Mouse (Mus musculus) stomach, embryonic 14.5 days (tissue): Measurements from ENCODE around the gene Ppp1r11. TPM values are rescaled to one million over a fixed set of nuclear protein-coding genes. Genes with fewer than 3 reads are reported as not detected.
"Not testable (repeated sequence)": the region's sequence is repeated elsewhere in the genome, so short reads cannot be mapped to it uniquely, and the experiment has no call there.

Experiments used
- ATAC-seq: fragments of 200-750 bp; cut with Nextera tagmentation; 2 replicates; pipeline ENCODE4 v1.8.0; 2017; ENCODE audit warnings: low read depth, moderate TSS enrichment; ENCODE audit not compliant: insufficient number of reproducible peaks, insufficient read depth, low FRiP score
- H3K27ac ChIP-seq: fragments of 300-500 bp; sonication (generic); 2 replicates; pipeline ENCODE4 v1.5.1; 2014; ENCODE audit warnings: mild to moderate bottlenecking, low read length, moderate library complexity, mixed read lengths
- H3K27me3 ChIP-seq: fragments of 300-500 bp; sonication (generic); 2 replicates; pipeline ENCODE4 v1.6.1; 2014; ENCODE audit warnings: low read length, control low read depth, mixed read lengths; ENCODE audit not compliant: control insufficient read depth, insufficient read depth
- H3K36me3 ChIP-seq: fragments of 300-500 bp; sonication (generic); 2 replicates; pipeline ENCODE4 v1.6.1; 2014; ENCODE audit warnings: mild to moderate bottlenecking, control low read depth, low read length, moderate library complexity, mixed read lengths; ENCODE audit not compliant: control insufficient read depth, insufficient read depth
- H3K4me1 ChIP-seq: fragments of 300-500 bp; sonication (generic); 2 replicates; pipeline ENCODE4 v1.6.1; 2014; ENCODE audit warnings: low read length, control low read depth, mixed read lengths; ENCODE audit not compliant: control insufficient read depth, insufficient read depth
- H3K4me2 ChIP-seq: fragments of 300-500 bp; sonication (generic); replicated peaks from 2 replicates; pipeline ENCODE4 v1.6.1; 2014; ENCODE audit warnings: low read depth, low read length, control low read depth
- H3K4me3 ChIP-seq: fragments of 300-500 bp; sonication (generic); 2 replicates; pipeline ENCODE4 v1.5.1; 2014; ENCODE audit warnings: low read depth, low read length, control low read depth
- H3K9ac ChIP-seq: fragments of 300-500 bp; sonication (generic); replicated peaks from 2 replicates; pipeline ENCODE4 v1.6.1; 2014; ENCODE audit warnings: low read depth, mild to moderate bottlenecking, control low read depth, low read length, moderate library complexity, mixed read lengths
- H3K9me3 ChIP-seq: fragments of 300-500 bp; sonication (generic); 2 replicates; pipeline ENCODE4 v1.6.1; 2016; ENCODE audit warnings: low read depth, low read length, control low read depth; ENCODE audit not compliant: control insufficient read depth
- WGBS: fragments of 180-500 bp; shearing (Covaris S2); extraction: QIAGEN DNeasy Blood & Tissue Kit; methylation state at CpG from one replicate; pipeline ENCODE4 v1.1.7; 2014; 5-methylcytosine and 5-hydroxymethylcytosine counted together
- polyA plus RNA-seq: library from polyadenylated mRNA; unstranded; fragments of >200 nt; fragmentation: Nextera tagmentation; extraction: Ambion mirVana; gene quantifications from 2 replicates; pipeline ENCODE4 v1.2.1, GENCODE M21; 2014

The Ppp1r11 gene
- polyA plus RNA-seq, 1 experiment from 2014 or later = 120 TPM

- H3K36me3 ChIP-seq = no peaks in the 10 kb centered on the region
- no peaks in the 10 kb centered on the region for H3K4me1 ChIP-seq
- no peak for ATAC-seq
- H3K9me3 ChIP-seq = no peaks in the 10 kb centered on the region
- H3K27ac ChIP-seq = no peak overlapping the region
- no peak overlapping the region for H3K9ac ChIP-seq
- no peak overlapping the region for H3K4me3 ChIP-seq
- WGBS = 65% methylated on average over 3 of the region's 3 CpGs
- H3K4me2 ChIP-seq = no peak overlapping the region
- peaks cover 14% of the 10 kb centered on the region; the same call in 1 of the 2 replicates for H3K27me3 ChIP-seq
Measured at GRCm38 (mm10) chr17:36992336-36993104, 41.0 kb upstream of the Ppp1r11 start.

- H3K36me3 ChIP-seq, ATAC-seq, H3K4me1 ChIP-seq, H3K9me3 ChIP-seq, H3K9ac ChIP-seq, H3K4me2 ChIP-seq, H3K27ac ChIP-seq, H3K4me3 ChIP-seq: not testable (repeated sequence)
- WGBS = 85% methylated on average over 6 of the region's 6 CpGs
- H3K27me3 ChIP-seq = peaks cover 16% of the 10 kb centered on the region; the same call in 1 of the 2 replicates
Measured at GRCm38 (mm10) chr17:36990630-36991029, 39.1 kb upstream of the Ppp1r11 start.

- peak within 1 kb of the TSS; percentile 30; the same call in 1 of the 2 replicates for H3K4me2 ChIP-seq
- H3K36me3 ChIP-seq = no peaks in the 10 kb centered on the region
- H3K9ac ChIP-seq = no peak within 1 kb of the TSS
- no peak for ATAC-seq
- no peaks in the 10 kb centered on the region for H3K9me3 ChIP-seq
- H3K27me3 ChIP-seq = peaks cover 16% of the 10 kb centered on the region; the same call in 1 of the 2 replicates
- no peaks in the 10 kb centered on the region for H3K4me1 ChIP-seq
- WGBS = 28% methylated on average over 5 of the region's 5 CpGs
- H3K4me3 ChIP-seq = no peak within 1 kb of the TSS
- H3K27ac ChIP-seq = no peak within 1 kb of the TSS
Measured at GRCm38 (mm10) chr17:36989437-36989836, 37.9 kb upstream of the Ppp1r11 start, which contains the start of gene H2-M5. Gene H2-M5, minus strand, starts transcription at chr17:36989537.

- Histone ChIP-seq H3K36me3 (no peaks in the 10 kb centered on the region), H3K9me3 (no peaks in the 10 kb centered on the region), H3K9ac (no peak overlapping the region), H3K27ac (no peak overlapping the region), H3K27me3 (peaks cover 16% of the 10 kb centered on the region; the same call in 1 of the 2 replicates), H3K4me1 (no peaks in the 10 kb centered on the region), H3K4me2 (peak overlapping the region; percentile 30; the same call in 1 of the 2 replicates), H3K4me3 (no peak overlapping the region)
- 9% methylated on average over 24 of the region's 24 CpGs for WGBS
- no peak for ATAC-seq
Measured at GRCm38 (mm10) chr17:36988475-36988874, 36.9 kb upstream of the Ppp1r11 start.

GRCm38 (mm10) chr17:36982253-36983155, 31.0 kb upstream of the Ppp1r11 start:
- no peak overlapping the region for H3K4me3 ChIP-seq
- H3K4me1 ChIP-seq = peaks cover 8% of the 10 kb centered on the region; the same call in 1 of the 2 replicates
- H3K36me3 ChIP-seq = no peaks in the 10 kb centered on the region
- no peak for ATAC-seq
- WGBS = 20% methylated on average over 5 of the region's 5 CpGs
- 0 out of 2 replicates have a peak overlapping the region, but pooled peaks have one; percentile 34 for H3K4me2 ChIP-seq
- H3K9ac ChIP-seq = no peak overlapping the region
- no peak overlapping the region for H3K27ac ChIP-seq
- H3K9me3 ChIP-seq = no peaks in the 10 kb centered on the region
- 0 out of 2 replicates have a peak, but pooled peaks cover 2% of the 10 kb centered on the region for H3K27me3 ChIP-seq

GRCm38 (mm10) chr17:36981845-36982244, 30.3 kb upstream of the Ppp1r11 start:
- Histone ChIP-seq H3K9ac (no peak overlapping the region), H3K27me3 (no peaks in the 10 kb centered on the region), H3K4me2 (peak overlapping the region; percentile 34), H3K9me3 (no peaks in the 10 kb centered on the region), H3K4me3 (no peak overlapping the region), H3K36me3 (no peaks in the 10 kb centered on the region), H3K4me1 (peaks cover 8% of the 10 kb centered on the region; the same call in 1 of the 2 replicates), H3K27ac (no peak overlapping the region)
- 10% methylated on average over 4 of the region's 4 CpGs for WGBS
- no peak for ATAC-seq

- peaks cover 8% of the 10 kb centered on the region; the same call in 1 of the 2 replicates for H3K4me1 ChIP-seq
- WGBS = 14% methylated on average over 18 of the region's 18 CpGs
- no peak within 1 kb of the TSS for H3K27ac ChIP-seq
- no peaks in the 10 kb centered on the region for H3K36me3 ChIP-seq
- no peak for ATAC-seq
- no peaks in the 10 kb centered on the region for H3K9me3 ChIP-seq
- peak within 1 kb of the TSS; percentile 34 for H3K4me2 ChIP-seq
- H3K9ac ChIP-seq = no peak within 1 kb of the TSS
- no peaks in the 10 kb centered on the region for H3K27me3 ChIP-seq
- H3K4me3 ChIP-seq = no peak within 1 kb of the TSS
Measured at GRCm38 (mm10) chr17:36981221-36981813, 29.8 kb upstream of the Ppp1r11 start, which contains the start of gene 2410137M14Rik. Gene 2410137M14Rik, minus strand, starts transcription at chr17:36981237.

- 64% methylated on average over 8 of the region's 8 CpGs for WGBS
- no peaks in the 10 kb centered on the region for H3K9me3 ChIP-seq
- no peaks in the 10 kb centered on the region for H3K27me3 ChIP-seq
Measured at GRCm38 (mm10) chr17:36973271-36973787, 21.8 kb upstream of the Ppp1r11 start.

More at GRCm38 (mm10) chr17:36973271-36973787, 21.8 kb upstream of the Ppp1r11 start:
- H3K4me1 ChIP-seq = no peaks in the 10 kb centered on the region
- no peak overlapping the region for H3K4me3 ChIP-seq
- no peak overlapping the region for H3K27ac ChIP-seq
- no peaks in the 10 kb centered on the region for H3K36me3 ChIP-seq
- no peak overlapping the region for H3K4me2 ChIP-seq
- no peak overlapping the region for H3K9ac ChIP-seq
- no peak for ATAC-seq
